Mouse (Mus musculus): Measurements from ENCODE around the gene Atp2a3. TPM values are rescaled to one million over a fixed set of nuclear protein-coding genes. Genes with fewer than 3 reads are reported as not detected.

Atp2a3 gene
- polyA plus RNA-seq, 1 experiment = 256 TPM

DNA sequence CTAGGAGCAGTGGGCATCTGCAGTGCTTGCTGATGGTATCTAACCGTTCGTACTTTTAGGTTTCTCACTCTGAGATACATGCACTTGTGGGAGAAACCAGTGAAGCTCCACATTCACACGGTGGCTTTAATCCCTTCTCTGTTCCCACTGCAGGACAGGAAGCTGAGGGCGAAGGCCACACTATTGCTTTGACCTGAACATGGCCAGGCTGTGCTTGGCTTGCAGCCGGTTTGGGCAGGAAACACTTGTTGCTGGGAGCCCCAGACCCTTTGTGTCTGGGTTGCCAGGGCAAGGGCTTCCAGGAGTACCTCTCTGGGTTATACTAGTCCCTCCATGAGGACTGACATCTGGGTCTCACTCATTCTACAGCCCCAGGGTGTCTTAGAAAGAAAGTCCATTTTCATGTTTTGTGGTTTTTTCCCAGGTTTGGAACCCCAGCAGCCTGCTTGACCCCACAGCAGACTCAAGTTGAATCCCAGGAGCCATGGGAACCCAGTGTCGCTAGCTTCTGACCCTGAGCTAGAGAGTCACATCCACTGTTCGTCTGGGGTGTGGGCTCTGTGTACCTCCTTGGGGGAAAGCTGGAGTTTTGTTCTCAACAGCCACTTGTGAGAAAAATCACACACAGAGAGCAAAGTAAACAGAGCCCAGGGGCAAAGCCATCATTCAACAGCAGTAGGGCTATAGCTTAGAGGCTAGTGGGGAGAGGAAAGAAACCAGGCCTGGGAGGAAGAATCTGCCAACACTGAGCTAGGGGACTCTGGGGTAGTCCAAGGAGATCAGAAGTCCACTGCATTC, 15.8 kb upstream of the Atp2a3 start:
- peak; percentile 44 for DNase-seq
- WGBS = 32% methylated on average over 7 of the region's 7 CpGs
- no peak for TF ChIP-seq CTCF (IDR thresholded peaks at IDR 0.05; ENCODE audit: insufficient read depth, low read length)
- TF ChIP-seq POLR2A (IDR thresholded peaks at IDR 0.05; ENCODE audit: borderline replicate concordance, extremely low read depth, low read depth, low read length) = no peak
- Histone ChIP-seq H3K4me1 (ENCODE audit: control insufficient read depth, insufficient read depth, low read length) (peaks cover 32% of the 10 kb centered on the region), H3K4me3 (replicated peaks; ENCODE audit: extremely low read depth, low read depth, low read length) (no peak overlapping the region)

DNA sequence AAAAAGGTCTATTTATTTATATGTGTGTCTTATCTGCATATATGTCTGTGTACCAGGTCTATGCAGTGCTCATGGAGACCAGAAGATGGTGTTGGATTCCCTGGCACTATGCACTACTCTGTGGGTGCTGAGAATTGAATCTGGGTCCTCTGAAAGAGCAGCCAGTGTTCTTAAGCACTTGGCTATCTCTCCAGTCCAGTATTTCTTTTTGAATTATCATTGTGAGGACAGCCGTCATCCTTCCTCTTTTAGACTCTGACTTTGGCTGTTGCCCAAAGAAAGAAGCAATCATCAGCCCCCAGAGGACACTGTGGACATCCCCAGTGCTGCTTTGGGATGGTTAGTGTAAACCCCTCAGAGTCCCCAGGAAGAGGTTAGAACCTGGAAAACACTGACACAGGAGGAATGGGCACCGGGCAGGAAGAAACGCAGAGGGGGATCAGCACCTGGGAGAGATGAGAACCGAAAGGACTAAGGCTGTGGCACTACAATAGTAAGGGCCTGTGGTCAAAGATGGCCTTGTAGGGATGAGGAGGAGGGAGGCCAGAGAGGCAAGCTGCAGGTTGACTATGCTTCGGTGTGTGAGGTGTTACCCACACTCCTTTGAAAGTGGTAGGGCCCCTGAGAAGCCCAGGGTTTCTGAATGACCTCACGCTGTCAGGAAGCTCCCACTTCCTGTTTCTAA, 15.0 kb upstream of the Atp2a3 start:
- H3K4me3 ChIP-seq (replicated peaks; ENCODE audit: extremely low read depth, low read depth, low read length) = no peak overlapping the region
- H3K4me1 ChIP-seq (ENCODE audit: control insufficient read depth, insufficient read depth, low read length) = peaks cover 33% of the 10 kb centered on the region
- TF ChIP-seq POLR2A (IDR thresholded peaks at IDR 0.05; ENCODE audit: borderline replicate concordance, extremely low read depth, low read depth, low read length) (no peak), CTCF (IDR thresholded peaks at IDR 0.05; ENCODE audit: insufficient read depth, low read length) (no peak)
- DNase-seq = peak; percentile 44
- 21% methylated on average over 6 of the region's 6 CpGs for WGBS

DNA sequence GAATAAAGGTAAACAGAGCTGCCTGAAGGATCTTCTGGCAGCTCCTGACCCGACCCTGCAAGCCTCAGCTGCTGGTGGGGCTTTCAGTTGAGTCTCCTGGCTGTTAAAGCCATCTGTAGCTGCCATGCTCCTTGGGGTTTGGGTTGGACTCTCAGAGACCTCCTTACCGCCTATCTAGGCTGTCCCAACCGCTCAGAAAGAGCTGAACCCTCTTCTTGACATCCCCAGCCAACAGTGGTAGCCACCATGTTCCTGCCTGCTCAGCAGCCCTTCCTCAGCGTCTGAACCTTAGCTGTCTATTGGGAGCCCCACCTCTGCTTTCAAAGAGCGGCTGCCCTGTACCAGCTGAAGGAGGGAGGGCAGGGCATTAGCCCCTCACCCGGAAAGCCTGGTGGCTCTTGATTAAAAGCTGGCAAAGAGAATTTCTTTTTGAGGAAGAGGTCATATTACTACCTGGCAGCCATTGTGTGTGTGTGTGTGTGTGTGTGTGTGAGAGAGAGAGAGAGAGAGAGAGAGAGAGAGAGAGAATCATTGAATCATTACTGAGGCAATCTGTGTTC, 14.3 kb upstream of the Atp2a3 start:
- Histone ChIP-seq H3K4me3 (replicated peaks; ENCODE audit: extremely low read depth, low read depth, low read length) (no peak overlapping the region), H3K4me1 (ENCODE audit: control insufficient read depth, insufficient read depth, low read length) (peaks cover 39% of the 10 kb centered on the region)
- TF ChIP-seq CTCF (IDR thresholded peaks at IDR 0.05; ENCODE audit: insufficient read depth, low read length) (no peak), POLR2A (IDR thresholded peaks at IDR 0.05; ENCODE audit: borderline replicate concordance, extremely low read depth, low read depth, low read length) (0 out of 2 replicates have a peak, but pooled peaks have one; percentile 34)
- no peak for DNase-seq
- 25% methylated on average over 6 of the region's 6 CpGs for WGBS

DNA sequence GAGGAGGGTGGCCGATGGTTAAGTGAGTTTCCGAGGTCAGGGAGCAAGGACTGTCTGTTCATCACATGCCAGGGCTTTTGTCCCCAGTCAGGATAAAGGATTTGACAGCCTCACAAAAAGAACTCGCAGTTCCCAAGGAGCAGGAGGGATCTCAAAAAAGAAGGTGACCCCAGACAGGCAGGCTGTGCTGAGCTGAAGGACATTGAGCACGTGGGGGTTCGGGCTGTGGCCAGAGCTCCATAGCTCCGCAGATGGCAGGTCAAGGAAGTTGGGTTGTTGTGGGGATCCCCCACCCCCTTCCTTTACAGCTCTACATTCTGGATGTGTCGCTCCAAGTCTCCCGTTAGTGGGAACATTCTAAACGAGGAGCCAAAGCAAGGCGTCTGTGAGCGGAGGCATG, 13.1 kb upstream of the Atp2a3 start:
- TF ChIP-seq POLR2A (IDR thresholded peaks at IDR 0.05; ENCODE audit: borderline replicate concordance, extremely low read depth, low read depth, low read length) (no peak), CTCF (IDR thresholded peaks at IDR 0.05; ENCODE audit: insufficient read depth, low read length) (no peak)
- H3K4me3 ChIP-seq (replicated peaks; ENCODE audit: extremely low read depth, low read depth, low read length) = no peak overlapping the region
- H3K4me1 ChIP-seq (ENCODE audit: control insufficient read depth, insufficient read depth, low read length) = peaks cover 50% of the 10 kb centered on the region
- no peak for DNase-seq
- 81% methylated on average over 11 of the region's 11 CpGs for WGBS

DNA sequence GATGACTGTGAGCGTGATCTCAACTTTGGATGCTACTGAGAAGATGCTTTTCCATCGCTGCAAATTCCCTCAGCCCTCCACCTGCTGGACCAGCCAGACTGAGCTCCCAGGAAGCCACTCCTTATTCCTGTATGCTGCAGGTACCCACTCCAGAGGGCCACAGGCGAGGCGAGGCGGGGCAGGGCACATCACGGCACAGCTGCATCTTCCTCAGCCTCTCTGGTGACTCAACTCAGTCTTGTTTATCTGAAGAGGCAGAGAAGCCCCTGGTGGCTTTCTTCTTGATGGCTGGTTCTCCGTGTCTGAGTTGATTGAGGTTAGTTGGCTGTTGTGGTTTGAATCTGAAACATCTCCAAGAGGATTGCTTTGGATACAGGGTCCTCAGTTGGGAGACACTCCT, 12.7 kb upstream of the Atp2a3 start:
- Histone ChIP-seq H3K4me3 (replicated peaks; ENCODE audit: extremely low read depth, low read depth, low read length) (no peak overlapping the region), H3K4me1 (ENCODE audit: control insufficient read depth, insufficient read depth, low read length) (peaks cover 54% of the 10 kb centered on the region)
- DNase-seq = no peak
- WGBS = 76% methylated on average over 7 of the region's 7 CpGs
- no peak for TF ChIP-seq POLR2A (IDR thresholded peaks at IDR 0.05; ENCODE audit: borderline replicate concordance, extremely low read depth, low read depth, low read length)
- TF ChIP-seq CTCF (IDR thresholded peaks at IDR 0.05; ENCODE audit: insufficient read depth, low read length) = no peak

DNA sequence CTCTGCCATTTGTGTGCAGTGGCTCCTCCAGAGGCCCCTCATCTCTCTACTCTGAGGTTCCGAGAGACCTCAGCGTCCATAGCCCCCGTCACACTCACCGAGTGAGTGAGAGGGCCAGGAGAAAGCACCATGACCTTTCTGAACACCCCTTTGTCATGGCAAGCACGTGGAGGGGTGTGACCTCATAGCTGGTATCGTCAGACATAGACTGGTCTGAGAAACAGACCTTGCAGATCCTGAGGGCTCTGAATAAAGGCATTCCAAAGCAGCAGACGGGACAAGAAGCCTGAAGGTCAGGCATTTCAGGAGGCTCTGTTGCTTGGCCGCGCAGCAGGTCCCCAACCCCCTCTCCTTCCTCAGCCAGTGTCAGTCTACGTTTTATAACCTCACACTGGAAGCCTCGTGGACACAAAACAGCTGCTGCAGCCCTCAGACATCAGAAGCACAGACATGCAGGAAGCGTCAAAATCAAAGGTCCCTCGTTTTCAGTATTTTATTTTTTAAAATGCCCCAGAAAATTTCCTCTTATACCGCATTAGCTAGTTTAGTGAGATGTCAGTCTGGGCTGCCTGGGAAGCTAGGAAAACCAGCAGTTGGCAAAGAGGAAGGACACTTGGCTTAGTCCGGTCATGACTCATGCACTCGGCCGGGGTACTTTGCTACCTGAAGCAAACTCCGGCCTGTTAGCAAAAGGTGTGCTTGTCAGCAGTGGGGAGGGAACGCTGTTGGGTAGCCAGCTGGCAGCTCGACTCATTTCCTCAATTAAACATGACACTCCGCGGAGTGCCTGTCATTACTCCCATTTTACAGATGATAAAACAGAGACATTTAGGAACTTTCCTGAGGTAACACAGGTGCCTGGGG, 9.6 kb upstream of the Atp2a3 start:
- no peak overlapping the region for H3K4me3 ChIP-seq (replicated peaks; ENCODE audit: extremely low read depth, low read depth, low read length)
- 18% methylated on average over 22 of the region's 22 CpGs for WGBS
- TF ChIP-seq POLR2A (IDR thresholded peaks at IDR 0.05; ENCODE audit: borderline replicate concordance, extremely low read depth, low read depth, low read length) (no peak), CTCF (IDR thresholded peaks at IDR 0.05; ENCODE audit: insufficient read depth, low read length) (no peak)
- peak; percentile 54 for DNase-seq
- peaks cover 61% of the 10 kb centered on the region for H3K4me1 ChIP-seq (ENCODE audit: control insufficient read depth, insufficient read depth, low read length)

DNA sequence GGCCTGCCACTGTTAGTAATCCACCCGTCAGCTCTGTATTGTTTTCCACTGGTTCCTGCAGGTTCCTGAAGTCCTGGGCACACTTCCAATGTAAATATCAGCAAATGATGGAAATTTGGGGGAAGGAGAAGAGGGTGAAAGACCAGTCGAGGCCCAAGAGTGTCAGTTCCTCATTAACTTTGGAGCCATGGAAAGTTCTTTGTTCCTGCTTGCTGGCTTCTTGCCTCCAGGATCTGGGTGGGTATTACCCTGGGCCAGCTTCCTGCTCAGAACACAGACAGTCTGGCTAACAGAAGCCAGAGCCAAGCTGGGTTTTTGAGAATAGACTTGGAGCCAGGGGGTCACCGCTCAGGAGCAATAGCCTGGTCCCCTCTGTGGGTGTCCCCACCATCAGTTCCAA, 8.7 kb upstream of the Atp2a3 start:
- TF ChIP-seq CTCF (IDR thresholded peaks at IDR 0.05; ENCODE audit: insufficient read depth, low read length) = no peak
- 0 out of 2 replicates have a peak, but pooled peaks have one; percentile 28 for TF ChIP-seq POLR2A (IDR thresholded peaks at IDR 0.05; ENCODE audit: borderline replicate concordance, extremely low read depth, low read depth, low read length)
- 22% methylated on average over 3 of the region's 3 CpGs for WGBS
- Histone ChIP-seq H3K4me1 (ENCODE audit: control insufficient read depth, insufficient read depth, low read length) (peaks cover 54% of the 10 kb centered on the region), H3K4me3 (replicated peaks; ENCODE audit: extremely low read depth, low read depth, low read length) (no peak overlapping the region)
- DNase-seq = peak; percentile 59

DNA sequence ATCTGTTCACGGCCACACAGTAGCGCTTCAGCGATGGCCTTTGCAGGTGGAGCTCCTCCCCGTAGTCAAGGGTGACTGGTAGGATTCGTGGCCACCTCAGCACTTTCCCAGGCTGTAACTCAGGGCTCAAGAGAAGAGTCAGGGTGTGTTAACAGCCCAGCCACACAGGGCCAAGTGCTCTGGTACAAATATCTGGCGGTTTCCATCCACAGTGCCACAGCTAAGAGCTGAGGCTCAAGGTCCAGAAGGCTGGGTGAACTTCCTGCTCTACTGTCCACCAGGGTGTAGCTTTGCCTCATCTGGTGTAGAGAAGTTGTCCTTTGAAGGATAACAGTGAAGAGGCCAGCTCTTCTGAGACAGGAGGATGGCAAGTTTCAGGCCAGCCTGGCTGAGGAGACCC, 8.3 kb upstream of the Atp2a3 start:
- Histone ChIP-seq H3K4me1 (ENCODE audit: control insufficient read depth, insufficient read depth, low read length) (peaks cover 52% of the 10 kb centered on the region), H3K4me3 (replicated peaks; ENCODE audit: extremely low read depth, low read depth, low read length) (no peak overlapping the region)
- no peak for TF ChIP-seq POLR2A (IDR thresholded peaks at IDR 0.05; ENCODE audit: borderline replicate concordance, extremely low read depth, low read depth, low read length)
- TF ChIP-seq CTCF (IDR thresholded peaks at IDR 0.05; ENCODE audit: insufficient read depth, low read length) = no peak
- DNase-seq = no peak
- WGBS = 43% methylated on average over 6 of the region's 6 CpGs

DNA sequence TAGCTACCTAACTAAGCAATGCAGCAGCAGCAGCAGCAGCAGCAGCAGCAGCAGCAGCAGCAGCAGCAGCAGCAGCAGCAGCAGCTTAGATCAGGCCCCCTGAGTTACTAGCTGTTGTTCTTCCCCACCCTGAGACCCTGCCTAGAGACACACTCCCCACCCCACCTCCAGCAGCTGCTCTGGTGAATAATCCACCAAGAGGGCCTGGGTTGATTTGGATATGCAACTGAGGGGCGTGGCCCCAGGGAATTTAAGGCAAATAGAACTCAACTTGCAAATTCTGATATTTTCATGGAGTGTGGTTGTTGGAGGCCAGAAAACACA, 7.9 kb upstream of the Atp2a3 start:
- Histone ChIP-seq H3K4me1 (ENCODE audit: control insufficient read depth, insufficient read depth, low read length) (peaks cover 51% of the 10 kb centered on the region), H3K4me3 (replicated peaks; ENCODE audit: extremely low read depth, low read depth, low read length) (no peak overlapping the region)
- no peak for DNase-seq
- WGBS = 74% methylated on average over 1 of the region's 1 CpGs
- TF ChIP-seq CTCF (IDR thresholded peaks at IDR 0.05; ENCODE audit: insufficient read depth, low read length) (no peak), POLR2A (IDR thresholded peaks at IDR 0.05; ENCODE audit: borderline replicate concordance, extremely low read depth, low read depth, low read length) (no peak)

Measured in lung, adult 2 months (tissue).